Mouse (Mus musculus) kidney, embryonic 14.5 days (tissue): ENCODE results near the gene Sec16a. TPM values are rescaled to one million over a fixed set of nuclear protein-coding genes. Genes with fewer than 3 reads are reported as not detected.

Source experiments
- ATAC-seq: fragments of 200-750 bp; cut with Nextera tagmentation; 2 replicates; pipeline ENCODE4 v1.8.0; 2017; ENCODE audit warnings: moderate number of reproducible peaks, mild to moderate bottlenecking, moderate TSS enrichment, moderate library complexity; ENCODE audit not compliant: low FRiP score, low TSS enrichment
- H3K27ac ChIP-seq: fragments of 300-500 bp; sonication (generic); 2 replicates; pipeline ENCODE4 v1.5.1; 2014; ENCODE audit warnings: low read depth, mild to moderate bottlenecking, low read length, moderate library complexity, mixed read lengths
- H3K27me3 ChIP-seq: fragments of 300-500 bp; sonication (generic); 2 replicates; pipeline ENCODE4 v1.6.1; 2014; ENCODE audit warnings: mild to moderate bottlenecking, low read length; ENCODE audit not compliant: control insufficient read depth, insufficient read depth
- H3K36me3 ChIP-seq: fragments of 300-500 bp; sonication (generic); 2 replicates; pipeline ENCODE4 v1.6.1; 2014; ENCODE audit warnings: low read length, mixed read lengths; ENCODE audit not compliant: control insufficient read depth, insufficient read depth
- H3K4me1 ChIP-seq: fragments of 300-500 bp; sonication (generic); 2 replicates; pipeline ENCODE4 v1.6.1; 2014; ENCODE audit warnings: low read length, mixed read lengths; ENCODE audit not compliant: control insufficient read depth, insufficient read depth
- H3K4me2 ChIP-seq: fragments of 300-500 bp; sonication (generic); replicated peaks from 2 replicates; pipeline ENCODE4 v1.6.1; 2014; ENCODE audit warnings: low read depth, mild to moderate bottlenecking, low read length
- H3K4me3 ChIP-seq: fragments of 300-500 bp; sonication (generic); 2 replicates; pipeline ENCODE4 v1.5.1; 2014; ENCODE audit warnings: mild to moderate bottlenecking, low read length
- H3K9ac ChIP-seq: fragments of 300-500 bp; sonication (generic); 2 replicates; pipeline ENCODE4 v1.6.1; 2014; ENCODE audit warnings: low read depth, mild to moderate bottlenecking, low read length, moderate library complexity
- H3K9me3 ChIP-seq: fragments of 300-500 bp; sonication (generic); 2 replicates; pipeline ENCODE4 v1.6.1; 2016; ENCODE audit warnings: low read length; ENCODE audit not compliant: control insufficient read depth
- WGBS: fragments of 180-500 bp; shearing (Covaris S2); extraction: QIAGEN DNeasy Blood & Tissue Kit; methylation state at CpG from one replicate; pipeline ENCODE4 v1.1.7; 2014; 5-methylcytosine and 5-hydroxymethylcytosine counted together
- polyA plus RNA-seq: library from polyadenylated mRNA; unstranded; fragments of >200 nt; fragmentation: Nextera tagmentation; extraction: Ambion mirVana; gene quantifications from 2 replicates; pipeline ENCODE4 v1.2.1, GENCODE M21; 2014

Sec16a gene
- polyA plus RNA-seq, 1 experiment from 2014 or later, result 43.9 TPM

GRCm38 (mm10) chr2:26485710-26486109 is 40.7 kb upstream of the Sec16a start:
- Histone ChIP-seq H3K4me1 (peaks cover 94% of the 10 kb centered on the region), H3K9me3 (no peaks in the 10 kb centered on the region), H3K27me3 (no peaks in the 10 kb centered on the region), H3K4me2 (no peak overlapping the region), H3K9ac (no peak overlapping the region), H3K27ac (peak overlapping the region; percentile 91), H3K4me3 (no peak overlapping the region), H3K36me3 (peaks cover 34% of the 10 kb centered on the region)
- 22% methylated on average over 7 of the region's 7 CpGs for WGBS
- ATAC-seq, result no peak

- peak overlapping the region; percentile 91 for H3K27ac ChIP-seq
- H3K4me3 ChIP-seq, result no peak overlapping the region
- no peak overlapping the region for H3K4me2 ChIP-seq
- peaks cover 89% of the 10 kb centered on the region for H3K4me1 ChIP-seq
- no peak for ATAC-seq
- H3K36me3 ChIP-seq, result peaks cover 38% of the 10 kb centered on the region
- 66% methylated on average over 9 of the region's 9 CpGs for WGBS
- no peaks in the 10 kb centered on the region for H3K27me3 ChIP-seq
- no peak overlapping the region for H3K9ac ChIP-seq
- no peaks in the 10 kb centered on the region for H3K9me3 ChIP-seq
Observed at GRCm38 (mm10) chr2:26485278-26485677, 40.3 kb upstream of the Sec16a start.

- Histone ChIP-seq H3K4me1 (peaks cover 78% of the 10 kb centered on the region), H3K27ac (no peak overlapping the region)
Observed at GRCm38 (mm10) chr2:26484169-26484568, 39.2 kb upstream of the Sec16a start.

GRCm38 (mm10) chr2:26483230-26483869 is 38.3 kb upstream of the Sec16a start:
- Histone ChIP-seq H3K27ac (peak overlapping the region; percentile 87), H3K4me2 (no peak overlapping the region), H3K4me3 (no peak overlapping the region), H3K9ac (no peak overlapping the region), H3K27me3 (no peaks in the 10 kb centered on the region), H3K36me3 (peaks cover 57% of the 10 kb centered on the region), H3K9me3 (no peaks in the 10 kb centered on the region), H3K4me1 (peaks cover 70% of the 10 kb centered on the region)
- 56% methylated on average over 13 of the region's 13 CpGs for WGBS
- ATAC-seq, result no peak

More at GRCm38 (mm10) chr2:26484169-26484568, 39.2 kb upstream of the Sec16a start:
- no peak for ATAC-seq
- Histone ChIP-seq H3K4me2 (no peak overlapping the region), H3K9me3 (no peaks in the 10 kb centered on the region), H3K27me3 (no peaks in the 10 kb centered on the region), H3K9ac (no peak overlapping the region), H3K36me3 (peaks cover 49% of the 10 kb centered on the region), H3K4me3 (no peak overlapping the region)
- 89% methylated on average over 10 of the region's 10 CpGs for WGBS

- Histone ChIP-seq H3K4me2 (no peak overlapping the region), H3K9ac (no peak overlapping the region), H3K27ac (peak overlapping the region; percentile 87), H3K9me3 (no peaks in the 10 kb centered on the region), H3K27me3 (no peaks in the 10 kb centered on the region), H3K4me3 (no peak overlapping the region), H3K36me3 (peaks cover 63% of the 10 kb centered on the region), H3K4me1 (peaks cover 65% of the 10 kb centered on the region)
- no peak for ATAC-seq
- 91% methylated on average over 3 of the region's 3 CpGs for WGBS
Observed at GRCm38 (mm10) chr2:26482824-26483223, 37.8 kb upstream of the Sec16a start.

GRCm38 (mm10) chr2:26481724-26482495 is 36.9 kb upstream of the Sec16a start:
- Histone ChIP-seq H3K36me3 (peaks cover 72% of the 10 kb centered on the region), H3K4me1 (peaks cover 56% of the 10 kb centered on the region), H3K4me3 (no peak overlapping the region), H3K4me2 (no peak overlapping the region), H3K27ac (peak overlapping the region; percentile 87), H3K27me3 (no peaks in the 10 kb centered on the region), H3K9ac (no peak overlapping the region), H3K9me3 (no peaks in the 10 kb centered on the region)
- 66% methylated on average over 10 of the region's 10 CpGs for WGBS
- peak; percentile 53 for ATAC-seq

- Histone ChIP-seq H3K4me1 (peaks cover 46% of the 10 kb centered on the region), H3K27me3 (no peaks in the 10 kb centered on the region), H3K36me3 (peaks cover 82% of the 10 kb centered on the region), H3K27ac (no peak overlapping the region), H3K9ac (no peak overlapping the region), H3K9me3 (no peaks in the 10 kb centered on the region), H3K4me2 (no peak overlapping the region), H3K4me3 (no peak overlapping the region)
- ATAC-seq, result no peak
- 89% methylated on average over 12 of the region's 12 CpGs for WGBS
Observed at GRCm38 (mm10) chr2:26480911-26481310, 35.9 kb upstream of the Sec16a start.

GRCm38 (mm10) chr2:26478685-26479205 is 33.7 kb upstream of the Sec16a start:
- Histone ChIP-seq H3K27ac (no peak overlapping the region), H3K36me3 (peaks cover 88% of the 10 kb centered on the region), H3K9ac (no peak overlapping the region), H3K27me3 (no peaks in the 10 kb centered on the region), H3K4me2 (no peak overlapping the region), H3K4me3 (no peak overlapping the region), H3K4me1 (peaks cover 25% of the 10 kb centered on the region), H3K9me3 (no peaks in the 10 kb centered on the region)
- 96% methylated on average over 2 of the region's 2 CpGs for WGBS
- no peak for ATAC-seq

- H3K27ac ChIP-seq, result no peak overlapping the region
- H3K4me1 ChIP-seq, result peaks cover 18% of the 10 kb centered on the region
- H3K4me2 ChIP-seq, result no peak overlapping the region
- ATAC-seq, result no peak
- no peaks in the 10 kb centered on the region for H3K9me3 ChIP-seq
- H3K27me3 ChIP-seq, result no peaks in the 10 kb centered on the region
- H3K9ac ChIP-seq, result no peak overlapping the region
- H3K36me3 ChIP-seq, result peaks cover 93% of the 10 kb centered on the region
- H3K4me3 ChIP-seq, result no peak overlapping the region
- 98% methylated on average over 7 of the region's 7 CpGs for WGBS
Observed at GRCm38 (mm10) chr2:26477911-26478310, 32.9 kb upstream of the Sec16a start.
